Mouse (Mus musculus) cerebellum, adult 2 months (tissue): ENCODE data around the gene Npas3. TPM values are rescaled to one million over a fixed set of nuclear protein-coding genes. Genes with fewer than 3 reads are reported as not detected.
A peak's percentile ranks its signal among the peaks of the same experiment; 100 is the strongest.

Experiments
- DNase-seq, 2 experiments: peaks; one replicate each; pipeline ENCODE4 v3.0.0; 2021
- H3K27ac ChIP-seq: fragments of 200-500 bp; 2 replicates; pipeline ENCODE4 v1.5.1; 2012; ENCODE audit warnings: low read length, control low read depth, inconsistent platforms; ENCODE audit not compliant: insufficient read depth
- H3K27me3 ChIP-seq: fragments of 200-500 bp; 2 replicates; pipeline ENCODE4 v1.6.1; 2012; ENCODE audit warnings: inconsistent platforms, mild to moderate bottlenecking, low read length, moderate library complexity; ENCODE audit not compliant: control insufficient read depth, insufficient read depth
- H3K4me1 ChIP-seq: fragments of 200-500 bp; 2 replicates; pipeline ENCODE4 v1.6.1; 2011; ENCODE audit warnings: low read length; ENCODE audit not compliant: control insufficient read depth, insufficient read depth
- H3K4me3 ChIP-seq: fragments of 200-500 bp; replicated peaks from 2 replicates; pipeline ENCODE3; 2011; ENCODE audit warnings: mild to moderate bottlenecking, low read depth, low read length, control low read depth; ENCODE audit not compliant: insufficient read depth
- CTCF ChIP-seq: fragments of 200-500 bp; IDR thresholded peaks from 2 replicates; pipeline ENCODE4 v1.5.1; 2011; ENCODE audit warnings: low read depth, mild to moderate bottlenecking, control low read depth, low read length, moderate library complexity, borderline replicate concordance; ENCODE audit not compliant: insufficient read depth
- POLR2A ChIP-seq: fragments of 200-500 bp; IDR thresholded peaks from 2 replicates; pipeline ENCODE4 v1.6.1; 2011; ENCODE audit warnings: low read length, control low read depth, borderline replicate concordance; ENCODE audit not compliant: insufficient read depth
- WGBS: fragments of 180-500 bp; shearing (Covaris S2); methylation state at CpG from one replicate; pipeline ENCODE4 v1.1.7; 2018; 5-methylcytosine and 5-hydroxymethylcytosine counted together
- polyA plus RNA-seq: library from polyadenylated mRNA; depleted of rRNA; stranded (reverse); fragments of >200 nt; gene quantifications from 2 replicates; pipeline ENCODE4 v1.2.3, GENCODE M21; 2012

Npas3 gene
- polyA plus RNA-seq, 1 experiment: 13.3 TPM

- 58% methylated on average over 2 of the region's 2 CpGs for WGBS
- H3K27me3 ChIP-seq: no peaks in the 10 kb centered on the region
- H3K27ac ChIP-seq: no peak overlapping the region
- H3K4me3 ChIP-seq: no peak overlapping the region
- DNase-seq: no peak
- H3K4me1 ChIP-seq: no peaks in the 10 kb centered on the region
- TF ChIP-seq CTCF (no peak), POLR2A (no peak)
Measured at GRCm38 (mm10) chr12:53671846-53672245, 423.4 kb downstream of the Npas3 start.

DNA sequence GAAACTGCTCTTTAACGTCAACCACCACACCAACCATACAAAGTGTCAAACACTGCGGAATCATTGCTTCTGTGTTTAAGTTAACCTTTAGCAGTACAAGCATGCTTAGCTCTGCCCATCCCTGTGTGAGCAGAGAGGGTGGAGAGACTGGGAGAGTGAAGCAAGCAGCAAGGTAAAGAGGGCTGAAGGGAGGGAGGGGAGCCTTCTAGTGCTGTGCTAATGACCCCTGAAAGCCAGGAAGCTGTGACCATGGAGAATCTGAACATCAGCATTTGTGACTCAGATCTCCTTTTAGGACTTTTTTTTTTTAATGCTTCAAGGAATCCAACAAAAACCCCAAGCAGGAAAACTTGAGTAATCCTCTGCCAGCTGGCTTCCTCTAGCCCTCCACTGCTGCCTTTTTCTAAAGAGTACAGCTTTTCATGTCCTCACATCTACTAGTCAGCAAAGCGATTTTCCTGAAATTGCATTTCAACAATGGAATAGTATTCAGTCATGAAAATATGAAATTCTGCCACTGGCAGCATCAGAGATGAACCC, 428.7 kb downstream of the Npas3 start:
- 79% methylated on average over 3 of the region's 3 CpGs for WGBS
- H3K4me1 ChIP-seq: no peaks in the 10 kb centered on the region

DNA sequence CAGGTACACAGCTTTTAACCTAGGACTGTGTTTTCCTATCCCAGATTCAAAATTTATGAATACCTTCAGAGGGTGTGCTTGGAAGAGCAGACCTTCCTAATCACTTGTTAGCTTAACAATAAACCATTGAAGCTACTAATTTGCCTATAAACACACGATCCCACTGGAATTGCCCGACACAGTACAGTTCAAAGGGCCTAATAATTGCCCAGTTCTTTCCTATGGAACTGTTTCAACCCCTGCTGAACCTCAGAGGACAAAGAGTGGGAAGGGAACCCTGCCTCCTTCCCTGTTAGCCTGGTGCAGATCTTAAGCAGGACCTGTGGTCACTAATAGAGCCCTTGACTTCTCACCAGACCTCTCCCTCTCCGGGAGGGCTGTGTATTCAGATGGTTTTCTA, 429.7 kb downstream of the Npas3 start:
- Histone ChIP-seq H3K27me3 (no peaks in the 10 kb centered on the region), H3K4me1 (no peaks in the 10 kb centered on the region), H3K4me3 (no peak overlapping the region), H3K27ac (no peak overlapping the region)
- TF ChIP-seq POLR2A (no peak), CTCF (no peak)
- no peak for DNase-seq
- WGBS: 79% methylated on average over 3 of the region's 3 CpGs

More for the DNA sequence above, 428.7 kb downstream of the Npas3 start:
- Histone ChIP-seq H3K27ac (no peak overlapping the region), H3K27me3 (no peaks in the 10 kb centered on the region), H3K4me3 (no peak overlapping the region)
- no peak for DNase-seq
- TF ChIP-seq CTCF (no peak), POLR2A (no peak)

GRCm38 (mm10) chr12:53679161-53679560, 430.7 kb downstream of the Npas3 start:
- Histone ChIP-seq H3K27ac (no peak overlapping the region), H3K4me3 (no peak overlapping the region), H3K4me1 (no peaks in the 10 kb centered on the region), H3K27me3 (no peaks in the 10 kb centered on the region)
- DNase-seq: no peak
- TF ChIP-seq POLR2A: no peak
- no peak for TF ChIP-seq CTCF
- 98% methylated on average over 4 of the region's 4 CpGs for WGBS

DNA sequence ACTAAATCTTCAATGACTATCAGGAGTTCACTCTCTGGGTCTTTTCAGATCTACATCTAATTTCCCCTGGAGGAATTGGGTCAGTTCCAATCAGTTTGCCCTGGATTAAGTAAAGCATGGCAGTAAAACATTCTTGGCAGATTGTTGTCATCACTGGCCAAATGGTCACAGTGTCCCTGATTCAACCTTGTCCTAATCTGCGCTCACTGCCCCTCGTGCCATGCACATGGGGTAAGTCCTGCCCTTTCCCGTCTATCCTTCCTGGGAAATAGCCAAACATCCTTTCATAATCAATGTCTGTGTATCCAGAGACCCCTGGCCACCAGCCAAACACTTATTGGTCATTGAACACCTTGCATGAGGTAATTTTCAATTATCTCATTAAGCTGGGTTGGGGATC, 432.0 kb downstream of the Npas3 start:
- no peak for TF ChIP-seq CTCF
- no peak for TF ChIP-seq POLR2A
- Histone ChIP-seq H3K27me3 (no peaks in the 10 kb centered on the region), H3K27ac (no peak overlapping the region), H3K4me3 (no peak overlapping the region), H3K4me1 (no peaks in the 10 kb centered on the region)
- 29% methylated on average over 3 of the region's 3 CpGs for WGBS
- peak in 1 of 2 experiments; percentile 2 for DNase-seq

GRCm38 (mm10) chr12:53682036-53682435, 433.6 kb downstream of the Npas3 start:
- H3K4me3 ChIP-seq: no peak overlapping the region
- H3K27ac ChIP-seq: no peak overlapping the region
- WGBS: 67% methylated on average over 3 of the region's 3 CpGs
- no peaks in the 10 kb centered on the region for H3K27me3 ChIP-seq
- TF ChIP-seq CTCF (peak; percentile 13; the same call in 1 of the 2 replicates), POLR2A (no peak)
- H3K4me1 ChIP-seq: no peaks in the 10 kb centered on the region
- DNase-seq: no peak

- no peak for DNase-seq
- 98% methylated on average over 4 of the region's 4 CpGs for WGBS
- Histone ChIP-seq H3K4me1 (no peaks in the 10 kb centered on the region), H3K4me3 (no peak overlapping the region), H3K27ac (no peak overlapping the region), H3K27me3 (no peaks in the 10 kb centered on the region)
- TF ChIP-seq POLR2A: no peak
- TF ChIP-seq CTCF: no peak
Measured at GRCm38 (mm10) chr12:53692471-53692870, 444.0 kb downstream of the Npas3 start.

DNA sequence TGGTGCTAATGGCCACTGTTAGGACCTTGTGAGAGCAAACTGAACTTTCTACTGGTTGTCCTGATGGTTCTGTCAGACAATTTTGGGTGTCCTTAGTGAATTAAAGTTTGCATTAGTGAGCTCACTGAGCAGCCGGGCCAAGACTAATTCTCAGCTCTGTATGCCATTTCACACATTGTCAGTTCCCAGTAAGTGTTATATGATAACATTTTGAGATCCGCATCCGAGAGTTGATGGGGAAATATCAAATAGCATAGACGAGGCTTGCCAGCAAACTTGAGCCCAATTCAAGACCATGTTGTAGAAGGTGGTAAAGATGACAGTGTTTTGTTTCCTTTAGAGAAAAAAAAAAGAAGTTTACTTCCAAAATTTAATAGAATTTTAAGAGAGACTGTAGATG, 445.9 kb downstream of the Npas3 start:
- Histone ChIP-seq H3K4me1 (no peaks in the 10 kb centered on the region), H3K4me3 (no peak overlapping the region)
- 70% methylated on average over 4 of the region's 4 CpGs for WGBS

GRCm38 (mm10) chr12:53695324-53695723, 446.8 kb downstream of the Npas3 start:
- TF ChIP-seq POLR2A (no peak), CTCF (no peak)
- 89% methylated on average over 3 of the region's 3 CpGs for WGBS
- H3K4me3 ChIP-seq: no peak overlapping the region
- no peaks in the 10 kb centered on the region for H3K27me3 ChIP-seq
- H3K4me1 ChIP-seq: no peaks in the 10 kb centered on the region
- DNase-seq: no peak
- H3K27ac ChIP-seq: no peak overlapping the region

More for the DNA sequence above, 445.9 kb downstream of the Npas3 start:
- no peak for DNase-seq
- no peak for TF ChIP-seq POLR2A
- TF ChIP-seq CTCF: no peak
- H3K27me3 ChIP-seq: no peaks in the 10 kb centered on the region
- H3K27ac ChIP-seq: no peak overlapping the region
